Mouse (Mus musculus) midbrain, embryonic 10.5 days (tissue): Measurements from ENCODE around the gene Cog4. TPM values are rescaled to one million over a fixed set of nuclear protein-coding genes. Genes with fewer than 3 reads are reported as not detected.

Experiments used
- DNase-seq: peaks from one replicate; pipeline ENCODE4 v3.0.0-alpha.2; 2017; ENCODE audit warnings: low spot score
- H3K27ac ChIP-seq: fragments of 300-500 bp; sonication (generic); replicated peaks from 2 replicates; pipeline ENCODE4 v1.5.1; 2016; ENCODE audit warnings: mild to moderate bottlenecking
- H3K27me3 ChIP-seq: fragments of 300-500 bp; sonication (generic); 2 replicates; pipeline ENCODE4 v1.6.1; 2016; ENCODE audit warnings: low read depth, mild to moderate bottlenecking; ENCODE audit not compliant: poor library complexity, severe bottlenecking
- H3K36me3 ChIP-seq: fragments of 300-500 bp; sonication (generic); 2 replicates; pipeline ENCODE4 v1.6.1; 2016; ENCODE audit warnings: mild to moderate bottlenecking, moderate library complexity
- H3K4me1 ChIP-seq: fragments of 300-500 bp; sonication (generic); 2 replicates; pipeline ENCODE4 v1.6.1; 2016
- H3K4me3 ChIP-seq: fragments of 300-500 bp; sonication (generic); 2 replicates; pipeline ENCODE4 v1.5.1; 2016; ENCODE audit warnings: mild to moderate bottlenecking, moderate library complexity
- H3K9me3 ChIP-seq: fragments of 300-500 bp; sonication (generic); replicated peaks from 2 replicates; pipeline ENCODE4 v1.6.1; 2016; ENCODE audit warnings: mild to moderate bottlenecking
- WGBS: fragments of 180-500 bp; shearing (Covaris S2); methylation state at CpG from one replicate; pipeline ENCODE4 v1.1.7; 2016; 5-methylcytosine and 5-hydroxymethylcytosine counted together
- polyA plus RNA-seq: library from polyadenylated mRNA; unstranded; fragments of >200 nt; fragmentation: Nextera tagmentation; extraction: Ambion mirVana; gene quantifications from 2 replicates; pipeline ENCODE4 v1.2.1, GENCODE M21; 2016

Cog4 gene
- polyA plus RNA-seq, 1 experiment from 2014 or later: 78.2 TPM

DNA sequence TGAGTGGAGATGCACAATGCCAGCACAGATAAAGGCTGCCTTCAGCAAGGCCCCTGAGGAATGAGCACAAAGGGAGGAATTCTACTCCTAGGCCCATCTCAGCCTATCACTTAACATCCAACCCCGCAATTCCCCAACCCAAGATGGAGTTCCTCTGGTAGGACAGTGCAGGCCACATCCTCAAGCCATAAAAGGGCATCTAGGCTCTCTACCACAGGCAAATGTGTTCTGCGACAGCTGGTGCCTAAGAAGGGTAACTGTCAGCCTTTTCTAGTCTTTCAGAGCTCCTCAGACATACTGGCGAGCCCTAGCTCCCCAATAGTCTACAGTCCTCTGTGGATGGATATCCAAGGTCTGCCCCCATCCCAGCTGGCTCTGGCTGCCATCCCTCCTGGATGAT lies 40.2 kb downstream of the Cog4 start:
- H3K27me3 ChIP-seq: no peaks in the 10 kb centered on the region
- 94% methylated on average over 3 of the region's 3 CpGs for WGBS

DNA sequence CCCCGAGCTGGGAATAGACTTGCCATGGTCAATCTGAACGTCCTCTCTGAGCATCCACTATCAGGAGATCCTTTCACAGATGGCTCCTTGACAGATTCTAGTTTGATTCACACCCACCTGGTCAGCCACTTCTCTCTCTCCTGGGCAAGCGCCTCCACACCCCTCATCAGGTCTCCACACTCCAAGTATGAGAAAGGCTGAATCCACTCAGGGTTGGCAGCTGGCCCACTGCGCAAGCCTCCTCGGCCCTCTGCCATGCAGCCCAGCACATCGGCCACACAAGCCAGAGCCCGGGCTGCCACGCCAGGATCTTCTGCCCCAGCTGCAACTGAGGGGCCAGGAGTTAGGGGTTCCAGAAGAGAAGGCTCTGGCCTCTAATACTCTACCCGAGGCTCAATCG lies 41.2 kb downstream of the Cog4 start:
- Histone ChIP-seq H3K9me3 (no peaks in the 10 kb centered on the region), H3K4me3 (no peak overlapping the region), H3K27ac (no peak overlapping the region), H3K4me1 (peaks cover 4% of the 10 kb centered on the region), H3K27me3 (no peaks in the 10 kb centered on the region), H3K36me3 (peaks cover 90% of the 10 kb centered on the region)
- DNase-seq: no peak
- WGBS: 95% methylated on average over 10 of the region's 10 CpGs

More for the DNA sequence above, 40.2 kb downstream of the Cog4 start:
- no peak for DNase-seq
- Histone ChIP-seq H3K36me3 (peaks cover 93% of the 10 kb centered on the region), H3K9me3 (no peaks in the 10 kb centered on the region), H3K27ac (no peak overlapping the region), H3K4me3 (no peak overlapping the region), H3K4me1 (peaks cover 4% of the 10 kb centered on the region)

DNA sequence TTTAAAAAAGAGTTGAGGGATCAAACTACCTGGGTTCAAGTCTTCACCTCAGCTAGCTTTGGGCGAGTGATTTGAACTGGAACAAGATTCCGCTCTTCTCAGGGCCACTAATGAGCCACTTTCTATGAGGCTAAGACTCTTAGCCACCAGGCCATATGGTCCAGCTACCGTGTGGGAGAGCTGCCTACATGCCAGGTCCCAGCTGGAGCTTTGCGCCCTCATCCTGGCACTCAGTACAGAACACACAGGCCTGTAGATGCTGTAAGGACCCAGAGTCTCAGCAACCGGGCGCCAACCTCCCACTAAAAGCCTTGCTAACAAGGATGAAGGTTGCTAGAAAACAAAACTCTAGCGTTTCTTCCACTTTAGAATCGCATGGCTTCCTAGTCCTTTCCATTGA lies 42.0 kb downstream of the Cog4 start:
- no peak for DNase-seq
- peaks cover 90% of the 10 kb centered on the region for H3K36me3 ChIP-seq
- H3K9me3 ChIP-seq: no peaks in the 10 kb centered on the region
- WGBS: 96% methylated on average over 8 of the region's 8 CpGs
- H3K27ac ChIP-seq: no peak overlapping the region
- no peaks in the 10 kb centered on the region for H3K27me3 ChIP-seq
- H3K4me3 ChIP-seq: no peak overlapping the region
- H3K4me1 ChIP-seq: peaks cover 4% of the 10 kb centered on the region

DNA sequence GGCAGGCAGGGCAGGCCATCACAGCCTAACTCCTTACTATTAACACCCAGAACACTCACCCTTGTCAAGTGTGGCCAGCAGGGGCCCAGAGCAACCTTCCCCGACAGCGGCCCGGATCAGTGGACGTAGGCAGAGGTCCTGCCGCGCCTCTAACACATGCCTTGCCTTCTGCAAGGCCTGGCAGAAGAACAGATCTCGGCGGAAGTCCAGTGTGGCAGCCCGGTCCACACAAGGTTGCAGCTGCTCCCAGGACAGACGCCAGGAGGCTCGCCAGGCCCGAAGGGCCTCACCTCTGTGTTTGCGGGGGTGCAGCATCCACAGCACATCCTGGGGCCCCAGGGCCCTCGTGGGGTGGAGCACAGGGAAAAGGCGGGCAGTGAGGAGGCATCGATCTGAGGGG lies 42.5 kb downstream of the Cog4 start:
- Histone ChIP-seq H3K4me3 (no peak overlapping the region), H3K36me3 (peaks cover 89% of the 10 kb centered on the region), H3K4me1 (peaks cover 4% of the 10 kb centered on the region), H3K9me3 (no peaks in the 10 kb centered on the region), H3K27me3 (no peaks in the 10 kb centered on the region), H3K27ac (no peak overlapping the region; the same call in 1 of the 2 replicates)
- WGBS: 93% methylated on average over 16 of the region's 16 CpGs
- no peak for DNase-seq

DNA sequence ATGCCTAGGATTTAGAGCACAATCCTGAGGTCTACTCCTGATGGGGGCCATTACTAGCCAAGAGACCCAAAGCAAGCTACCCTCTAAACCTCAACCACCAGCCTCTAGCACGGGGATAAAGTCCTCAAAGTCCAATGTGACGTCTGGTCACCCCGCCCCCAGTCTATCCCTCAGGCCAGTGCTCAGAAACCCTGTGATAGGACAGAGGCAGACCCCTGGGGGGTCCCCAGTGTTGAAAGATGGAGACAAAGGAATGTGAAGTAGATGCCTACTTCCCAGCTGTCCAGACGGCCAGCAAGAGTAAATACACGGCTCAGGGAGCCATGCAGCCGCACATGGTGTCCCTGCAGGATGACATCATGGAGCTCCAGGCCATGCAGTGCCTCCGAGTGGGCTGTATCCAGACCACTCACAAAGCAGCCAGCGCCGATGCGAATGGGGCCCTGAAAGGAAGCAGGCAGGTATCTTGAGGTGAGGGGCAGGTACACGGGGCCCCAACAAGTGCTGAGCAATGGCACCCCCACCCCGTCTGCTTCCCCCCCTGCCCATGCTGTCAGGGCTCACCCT lies 43.6 kb downstream of the Cog4 start:
- peaks cover 4% of the 10 kb centered on the region for H3K4me1 ChIP-seq
- H3K9me3 ChIP-seq: no peaks in the 10 kb centered on the region
- H3K4me3 ChIP-seq: no peak overlapping the region
- no peaks in the 10 kb centered on the region for H3K27me3 ChIP-seq
- peaks cover 89% of the 10 kb centered on the region for H3K36me3 ChIP-seq
- WGBS: 80% methylated on average over 12 of the region's 12 CpGs
- H3K27ac ChIP-seq: no peak overlapping the region
- DNase-seq: no peak

DNA sequence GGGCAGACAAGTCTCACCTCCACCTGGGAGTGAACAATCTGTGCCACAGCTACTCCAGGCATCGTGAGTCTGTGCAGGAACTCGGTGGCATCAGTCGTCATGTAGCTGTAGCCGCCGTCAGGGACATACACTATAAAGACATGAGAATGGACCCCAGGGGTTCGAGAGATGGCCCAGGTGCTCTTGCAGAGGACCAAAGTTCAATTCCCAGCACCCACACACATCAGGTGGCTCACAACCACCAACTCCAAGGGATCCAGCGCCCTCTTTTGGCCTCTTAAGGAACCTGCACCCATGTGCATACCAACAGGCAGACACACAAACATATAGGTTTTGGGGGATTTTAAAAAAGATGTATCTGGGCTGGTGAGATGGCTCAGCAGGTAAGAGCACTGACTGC lies 45.6 kb downstream of the Cog4 start:
- Histone ChIP-seq H3K9me3 (no peaks in the 10 kb centered on the region), H3K27me3 (no peaks in the 10 kb centered on the region), H3K4me3 (no peak overlapping the region), H3K4me1 (peaks cover 4% of the 10 kb centered on the region), H3K36me3 (peaks cover 75% of the 10 kb centered on the region), H3K27ac (no peak overlapping the region)
- no peak for DNase-seq
- WGBS: 85% methylated on average over 7 of the region's 7 CpGs

DNA sequence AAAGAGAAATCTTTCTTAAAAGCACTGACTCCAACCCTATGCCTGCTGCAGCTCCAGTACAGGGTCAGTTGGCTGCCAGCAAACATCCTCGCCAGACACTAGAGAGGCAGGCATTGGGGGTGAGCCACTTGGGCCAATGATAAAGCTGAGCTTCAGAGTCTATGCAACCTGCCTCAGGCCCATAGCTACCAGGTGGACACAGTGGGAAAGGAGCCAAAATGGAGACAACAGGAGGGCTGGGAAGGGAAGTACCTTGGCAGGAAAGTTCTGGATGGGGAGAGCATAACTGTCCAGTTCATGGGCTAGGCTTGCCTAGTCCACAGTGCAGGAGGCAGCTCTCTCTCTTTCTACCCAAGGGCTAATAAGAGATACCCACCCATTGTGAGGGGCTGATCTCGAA lies 46.5 kb downstream of the Cog4 start:
- Histone ChIP-seq H3K36me3 (peaks cover 69% of the 10 kb centered on the region), H3K27ac (no peak overlapping the region), H3K4me3 (no peak overlapping the region), H3K27me3 (no peaks in the 10 kb centered on the region), H3K4me1 (peaks cover 4% of the 10 kb centered on the region), H3K9me3 (no peaks in the 10 kb centered on the region)
- 99% methylated on average over 2 of the region's 2 CpGs for WGBS
- no peak for DNase-seq

DNA sequence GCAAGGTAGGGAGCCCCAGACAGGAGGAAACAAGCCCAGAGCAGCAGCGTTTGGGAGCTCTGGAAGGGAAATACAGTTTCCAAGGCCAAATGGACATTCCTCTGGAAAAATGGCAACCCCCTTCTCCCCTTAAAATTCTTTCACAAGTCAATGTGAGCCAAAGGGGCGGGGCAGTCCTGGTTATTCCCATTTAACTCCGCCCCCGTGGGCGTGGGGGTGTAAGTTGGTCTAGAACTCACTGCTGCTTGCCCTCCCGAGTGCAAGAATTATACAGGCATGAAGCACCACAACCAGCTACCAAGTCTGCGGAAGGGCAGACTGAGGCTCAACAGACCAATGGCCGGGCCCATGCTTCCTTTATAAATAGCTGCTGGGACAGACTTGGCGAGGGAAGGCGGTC lies 48.5 kb downstream of the Cog4 start:
- H3K9me3 ChIP-seq: no peaks in the 10 kb centered on the region
- H3K27ac ChIP-seq: no peak overlapping the region
- peaks cover 67% of the 10 kb centered on the region for H3K36me3 ChIP-seq
- H3K4me1 ChIP-seq: peaks cover 4% of the 10 kb centered on the region
- DNase-seq: no peak
- 85% methylated on average over 10 of the region's 10 CpGs for WGBS
- no peaks in the 10 kb centered on the region for H3K27me3 ChIP-seq
- H3K4me3 ChIP-seq: no peak overlapping the region

DNA sequence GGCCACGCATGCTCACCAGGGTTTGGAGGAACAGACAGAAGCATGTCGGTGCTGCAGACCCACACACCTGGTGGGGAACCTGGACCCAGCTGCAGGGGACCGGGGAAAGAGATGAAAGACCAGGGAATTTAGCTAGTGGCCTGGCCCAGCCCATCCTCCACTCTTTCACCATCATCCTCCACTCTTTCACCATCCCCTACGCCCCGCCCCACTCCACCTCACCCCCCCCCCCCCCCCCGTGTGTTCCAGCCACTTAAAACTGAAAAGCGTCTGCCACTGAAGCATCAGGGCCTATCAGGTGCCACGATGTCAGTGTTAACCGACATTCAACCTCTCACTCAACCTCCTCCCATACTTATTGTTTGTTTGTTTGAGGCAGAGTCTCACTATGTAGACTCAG lies 48.9 kb downstream of the Cog4 start:
- no peak for DNase-seq

DNA sequence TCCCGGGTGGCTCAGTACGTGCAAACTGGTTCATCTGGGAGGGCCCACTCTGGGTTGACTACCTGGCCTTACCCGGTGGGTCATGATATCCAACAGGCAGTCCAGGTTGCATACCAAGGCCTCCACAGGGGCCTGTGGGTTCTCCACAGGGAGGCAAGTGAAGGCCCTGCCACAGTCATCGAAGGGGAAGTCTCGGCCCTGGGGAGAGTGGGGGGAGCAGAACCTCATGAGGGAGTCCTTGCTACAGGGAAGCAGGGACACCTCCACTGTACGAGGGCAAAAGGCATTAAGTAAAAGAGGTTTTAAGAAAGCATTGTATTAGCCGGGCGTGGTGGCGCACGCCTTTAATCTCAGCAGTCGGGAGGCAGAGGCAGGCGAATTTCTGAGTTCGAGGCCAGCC lies 49.4 kb downstream of the Cog4 start:
- 94% methylated on average over 13 of the region's 13 CpGs for WGBS
- H3K36me3 ChIP-seq: peaks cover 58% of the 10 kb centered on the region
- no peaks in the 10 kb centered on the region for H3K4me1 ChIP-seq
- no peak overlapping the region for H3K27ac ChIP-seq
- DNase-seq: no peak
- no peaks in the 10 kb centered on the region for H3K27me3 ChIP-seq
- H3K9me3 ChIP-seq: no peaks in the 10 kb centered on the region
- no peak overlapping the region for H3K4me3 ChIP-seq

More for the DNA sequence above, 48.9 kb downstream of the Cog4 start:
- no peak overlapping the region for H3K27ac ChIP-seq
- 86% methylated on average over 8 of the region's 9 CpGs for WGBS
- H3K4me1 ChIP-seq: no peaks in the 10 kb centered on the region
- no peak overlapping the region for H3K4me3 ChIP-seq
- H3K9me3 ChIP-seq: no peaks in the 10 kb centered on the region
- no peaks in the 10 kb centered on the region for H3K27me3 ChIP-seq
- H3K36me3 ChIP-seq: peaks cover 63% of the 10 kb centered on the region

DNA sequence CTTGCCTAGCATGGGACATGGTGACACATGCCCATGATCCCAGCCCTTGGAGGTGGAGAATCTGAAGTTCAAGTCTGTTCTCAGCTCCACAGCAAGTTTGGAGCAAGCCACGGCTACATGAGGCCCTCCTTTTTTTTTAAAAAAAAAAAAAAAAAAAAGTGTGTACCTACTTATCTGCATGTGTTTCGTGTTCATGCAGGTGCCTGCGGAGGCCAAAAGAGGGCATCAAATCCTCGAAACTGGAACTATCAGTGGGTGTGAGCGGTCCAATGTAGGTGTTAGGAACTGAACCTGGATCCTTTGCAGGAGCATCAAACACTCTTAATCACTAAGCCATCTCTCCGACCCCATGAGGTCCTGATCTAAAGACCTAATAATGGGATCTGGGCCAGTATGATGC lies 51.1 kb downstream of the Cog4 start:
- Histone ChIP-seq H3K27ac (no peak overlapping the region), H3K36me3 (peaks cover 48% of the 10 kb centered on the region), H3K4me3 (no peak overlapping the region), H3K4me1 (peaks cover 10% of the 10 kb centered on the region), H3K27me3 (no peaks in the 10 kb centered on the region), H3K9me3 (no peaks in the 10 kb centered on the region)
- WGBS: 92% methylated on average over 6 of the region's 6 CpGs
- DNase-seq: no peak

DNA sequence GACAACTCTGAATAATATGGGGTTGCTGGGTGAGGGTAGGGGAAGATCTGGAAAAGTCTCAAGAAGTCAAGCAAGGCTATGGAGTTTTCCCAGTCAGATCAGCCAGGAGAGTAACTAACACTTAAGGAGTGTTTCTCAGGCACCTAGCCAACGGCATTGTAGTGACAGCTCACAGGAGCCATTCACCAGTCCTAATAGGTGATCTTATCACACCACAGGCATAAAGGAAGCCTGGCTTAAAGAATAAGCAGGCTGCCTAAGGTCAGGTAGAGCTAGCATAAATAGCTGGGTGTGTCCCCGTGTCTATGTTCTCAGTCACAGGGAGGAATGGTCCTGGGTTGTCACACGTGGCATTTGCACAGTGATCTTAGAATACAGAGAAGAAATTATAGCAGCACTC lies 54.7 kb downstream of the Cog4 start:
- H3K9me3 ChIP-seq: no peaks in the 10 kb centered on the region
- WGBS: 88% methylated on average over 3 of the region's 3 CpGs
- no peak overlapping the region for H3K4me3 ChIP-seq
- H3K27ac ChIP-seq: no peak overlapping the region
- H3K36me3 ChIP-seq: peaks cover 18% of the 10 kb centered on the region
- no peak for DNase-seq
- peaks cover 10% of the 10 kb centered on the region for H3K4me1 ChIP-seq
- H3K27me3 ChIP-seq: no peaks in the 10 kb centered on the region

DNA sequence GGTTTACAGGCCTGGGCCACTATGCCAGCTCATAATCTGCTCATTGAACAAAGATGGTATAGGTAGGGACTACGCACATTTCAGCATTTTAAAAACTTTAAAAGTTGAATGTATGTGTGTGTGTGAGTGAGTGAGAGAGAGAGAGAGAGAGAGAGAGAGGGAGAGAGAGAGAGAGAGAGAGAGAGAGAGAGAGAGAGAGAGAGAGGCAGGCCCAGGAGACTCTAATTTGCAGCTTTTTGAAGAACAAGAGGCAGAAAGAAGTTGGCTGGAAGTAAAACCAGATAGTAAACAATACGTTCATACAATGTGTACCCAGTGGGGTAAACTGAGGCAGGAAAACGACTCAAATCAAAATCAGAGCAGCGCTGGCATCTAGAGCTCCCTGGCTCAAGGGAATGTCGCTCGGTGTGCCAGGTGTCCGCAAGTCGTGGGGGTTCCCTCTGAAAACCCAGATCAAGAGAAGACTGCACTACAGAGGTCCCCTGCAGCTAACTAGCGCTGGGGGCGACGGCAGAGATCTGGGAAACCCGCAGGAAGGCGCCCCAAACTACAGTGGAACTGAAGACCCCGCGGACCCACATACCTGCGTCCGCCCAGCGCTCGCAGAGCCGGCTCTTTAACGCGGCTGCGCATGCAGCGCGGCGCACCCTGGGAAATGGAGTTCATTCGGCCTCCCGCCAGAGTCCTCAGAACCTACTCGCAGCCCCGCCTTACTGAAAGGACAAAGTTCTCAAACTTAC lies 55.6 kb downstream of the Cog4 start, which contains the start of gene Fuk:
Gene Fuk (minus strand): TSS at position 650 of the 740 bp plus-strand sequence.
- 3% methylated on average over 30 of the region's 30 CpGs for WGBS
- peaks cover 18% of the 10 kb centered on the region for H3K36me3 ChIP-seq
- DNase-seq: peak; percentile 78
- no peaks in the 10 kb centered on the region for H3K27me3 ChIP-seq
- no peaks in the 10 kb centered on the region for H3K9me3 ChIP-seq
- H3K4me1 ChIP-seq: peaks cover 10% of the 10 kb centered on the region
- H3K27ac ChIP-seq: peak within 1 kb of the TSS; percentile 86
- H3K4me3 ChIP-seq: peak within 1 kb of the TSS; percentile 85
